Mouse (Mus musculus): ENCODE results near the gene Acad10. TPM values are rescaled to one million over a fixed set of nuclear protein-coding genes. Genes with fewer than 3 reads are reported as not detected.

Acad10 gene
- total and polyA plus RNA-seq, 3 experiments, result 2.1 to 4.2 (median 2.7) TPM

GRCm38 (mm10) chr5:121686113-121686898 is 26.0 kb upstream of the Acad10 start:
- Histone ChIP-seq H3K9me3 (replicated peaks; ENCODE audit: low read length) (no peaks in the 10 kb centered on the region), H3K79me2 (replicated peaks; ENCODE audit: control insufficient read depth, extremely low read depth, insufficient read depth, poor library complexity, severe bottlenecking) (no peaks in the 10 kb centered on the region), H3K36me3 (replicated peaks in 1 of 2; ENCODE audit: control insufficient read depth in 1 of 2, insufficient read depth in 1 of 2, low read length in 1 of 2) (peaks cover 43 to 66% of the 10 kb centered on the region in 2 experiments), H3K9ac (ENCODE audit: insufficient read depth, low read depth) (no peak overlapping the region), H3K4me1 (ENCODE audit: control insufficient read depth in 1 of 2, insufficient read depth in 2 of 2) (no peaks in the 10 kb centered on the region), H3K4me2 (ENCODE audit: insufficient read depth, low read depth, poor library complexity, severe bottlenecking) (no peak overlapping the region), H3K27ac (ENCODE audit: insufficient read depth, low read depth) (no peak overlapping the region), H3K27me3 (replicated peaks) (no peaks in the 10 kb centered on the region), H3K4me3 (replicated peaks in 1 of 3; ENCODE audit: low read depth in 2 of 3, low read length in 2 of 3, poor library complexity in 1 of 3) (no peak overlapping the region)
- DNase-seq (ENCODE audit: extremely low read depth), result no peak
- in situ Hi-C loops (cut with MboI; ENCODE audit: low pct_ligation_motif_present, low pct_unique_long_range_greater_than_20kb, low sequenced_read_pairs) (no loop called here), dilution Hi-C loops (cut with MboI; ENCODE audit: extremely low pct_ligation_motif_present, extremely low pct_unique_long_range_greater_than_20kb, low sequenced_read_pairs) (no loop called here)
- TF ChIP-seq ZNF384 (IDR thresholded peaks at IDR 0.05; ENCODE audit: low read depth, low read length) (no peak), SMC3 (IDR thresholded peaks at IDR 0.05; ENCODE audit: low read depth, low read length) (no peak), E2F4 (IDR thresholded peaks at IDR 0.05; ENCODE audit: insufficient replicate concordance, low read depth, low read length) (no peak), IRF4 (IDR thresholded peaks at IDR 0.05; ENCODE audit: low read depth, low read length) (no peak), TBP (conservative IDR thresholded peaks at IDR 0.05; ENCODE audit: low read depth, low read length) (no peak), ZKSCAN1 (IDR thresholded peaks at IDR 0.05; ENCODE audit: borderline replicate concordance, low read depth, low read length) (no peak), SIN3A (IDR thresholded peaks at IDR 0.05; ENCODE audit: low read length) (no peak), MXI1 (IDR thresholded peaks at IDR 0.05; ENCODE audit: low read depth, low read length) (no peak), MEF2A (IDR thresholded peaks at IDR 0.05; ENCODE audit: borderline replicate concordance, low read depth, low read length) (no peak), MAZ (IDR thresholded peaks at IDR 0.05; ENCODE audit: low read depth, low read length) (no peak), BHLHE40 (IDR thresholded peaks at IDR 0.05; ENCODE audit: low read depth, low read length) (no peak), CHD2 (IDR thresholded peaks at IDR 0.05; ENCODE audit: low read length) (no peak)

- no peak overlapping the region for H3K4me2 ChIP-seq (ENCODE audit: insufficient read depth, low read depth, poor library complexity, severe bottlenecking)
These were observed 25.2 kb upstream of the Acad10 start for GRCm38 (mm10) chr5:121685495-121685894.

More at GRCm38 (mm10) chr5:121685495-121685894, 25.2 kb upstream of the Acad10 start:
- Histone ChIP-seq H3K27me3 (replicated peaks) (no peaks in the 10 kb centered on the region), H3K9me3 (replicated peaks; ENCODE audit: low read length) (no peaks in the 10 kb centered on the region), H3K27ac (ENCODE audit: insufficient read depth, low read depth) (no peak overlapping the region), H3K36me3 (replicated peaks in 1 of 2; ENCODE audit: control insufficient read depth in 1 of 2, insufficient read depth in 1 of 2, low read length in 1 of 2) (peaks cover 48 to 74% of the 10 kb centered on the region in 2 experiments), H3K79me2 (replicated peaks; ENCODE audit: control insufficient read depth, extremely low read depth, insufficient read depth, poor library complexity, severe bottlenecking) (no peaks in the 10 kb centered on the region), H3K9ac (ENCODE audit: insufficient read depth, low read depth) (no peak overlapping the region), H3K4me1 (ENCODE audit: control insufficient read depth in 1 of 2, insufficient read depth in 2 of 2) (no peaks in the 10 kb centered on the region), H3K4me3 (replicated peaks in 1 of 3; ENCODE audit: low read depth in 2 of 3, low read length in 2 of 3, poor library complexity in 1 of 3) (no peak overlapping the region)
- in situ Hi-C loops (cut with MboI; ENCODE audit: low pct_ligation_motif_present, low pct_unique_long_range_greater_than_20kb, low sequenced_read_pairs) (no loop called here), dilution Hi-C loops (cut with MboI; ENCODE audit: extremely low pct_ligation_motif_present, extremely low pct_unique_long_range_greater_than_20kb, low sequenced_read_pairs) (no loop called here)
- DNase-seq (ENCODE audit: extremely low read depth), result no peak
- TF ChIP-seq POLR2A (IDR thresholded peaks at IDR 0.05; ENCODE audit: low read depth, low read length) (no peak), ELF1 (IDR thresholded peaks at IDR 0.05; ENCODE audit: low read depth, low read length) (no peak), ZC3H11A (IDR thresholded peaks at IDR 0.05; ENCODE audit: low read depth, low read length) (no peak), CTCF (conservative IDR thresholded peaks at IDR 0.05 in 1 of 2, IDR thresholded peaks at IDR 0.05 in 1 of 2; ENCODE audit: low read depth in 2 of 2, low read length in 2 of 2) (no peak), GABPA (IDR thresholded peaks at IDR 0.05; ENCODE audit: insufficient replicate concordance, low read depth, low read length) (no peak), ZKSCAN1 (IDR thresholded peaks at IDR 0.05; ENCODE audit: borderline replicate concordance, low read depth, low read length) (no peak), RCOR1 (conservative IDR thresholded peaks at IDR 0.05; ENCODE audit: low read depth, low read length) (no peak)

Measured in CH12.LX (cell line).